Mouse (Mus musculus) brown adipose tissue, adult 24 weeks (tissue): ENCODE measurements at regions not wholly inside any gene's neighbourhood (a gene's known extent, or its start where the extent isn't known, plus 50 kb on each side); places are given as distances from the start of the nearest gene placed in this dataset.

Experiments used
- H3K27ac ChIP-seq: fragments of 200-500 bp; replicated peaks from 2 replicates; pipeline ENCODE4 v1.5.1; 2012; ENCODE audit warnings: low read depth, mild to moderate bottlenecking, low read length
- H3K4me1 ChIP-seq: fragments of 200-500 bp; 2 replicates; pipeline ENCODE4 v1.6.1; 2012; ENCODE audit warnings: low read length, mixed read lengths; ENCODE audit not compliant: control insufficient read depth, insufficient read depth, insufficient read length
- H3K4me3 ChIP-seq: fragments of 200-500 bp; 2 replicates; pipeline ENCODE4 v1.5.1; 2012; ENCODE audit warnings: low read depth, mild to moderate bottlenecking, low read length, moderate library complexity; ENCODE audit not compliant: insufficient read depth

DNA sequence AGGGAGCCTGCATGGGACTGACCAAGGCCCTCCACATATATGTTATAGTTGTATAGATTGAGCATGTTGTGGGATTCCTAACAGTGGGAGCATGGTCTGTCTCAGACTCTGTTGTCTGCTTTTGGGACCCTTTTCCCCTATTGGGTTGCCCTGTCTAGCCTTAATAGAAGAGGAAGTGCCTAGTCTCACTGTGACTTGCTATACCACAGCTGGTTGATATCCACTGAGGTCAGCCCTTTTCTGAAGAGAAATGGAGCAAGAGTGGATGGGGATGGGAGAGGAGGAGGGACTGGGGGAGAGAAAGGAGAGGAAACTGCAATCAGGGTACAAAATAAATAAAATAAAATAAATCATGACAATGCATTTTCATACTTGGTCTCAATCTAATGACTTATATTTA lies 120.1 kb downstream of the Tsen15 start:
- H3K4me1 ChIP-seq, result no peaks in the 10 kb centered on the region
- H3K4me3 ChIP-seq, result no peak overlapping the region
- H3K27ac ChIP-seq, result no peak overlapping the region

DNA sequence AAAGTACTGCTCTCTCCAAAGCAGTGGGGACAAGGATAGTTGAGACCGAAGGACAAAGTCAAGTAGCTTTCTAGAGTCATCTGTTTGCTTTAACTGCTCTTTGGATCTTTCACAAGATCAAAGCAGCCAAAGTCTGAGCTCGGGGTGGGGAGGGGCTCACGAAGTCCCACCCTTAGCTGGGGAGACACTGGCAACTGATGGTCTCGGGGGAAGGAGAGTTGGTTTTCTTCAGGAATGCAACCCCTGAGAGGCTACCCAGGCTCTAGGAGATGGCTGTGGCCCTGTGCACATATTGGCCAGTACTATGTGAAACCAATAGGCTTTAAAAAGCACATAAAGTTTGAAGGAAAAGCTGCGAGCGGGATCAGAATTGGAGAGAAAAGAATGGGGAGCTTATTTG lies 121.5 kb downstream of the Tsen15 start:
- H3K4me3 ChIP-seq, result no peak overlapping the region
- H3K27ac ChIP-seq, result no peak overlapping the region

DNA sequence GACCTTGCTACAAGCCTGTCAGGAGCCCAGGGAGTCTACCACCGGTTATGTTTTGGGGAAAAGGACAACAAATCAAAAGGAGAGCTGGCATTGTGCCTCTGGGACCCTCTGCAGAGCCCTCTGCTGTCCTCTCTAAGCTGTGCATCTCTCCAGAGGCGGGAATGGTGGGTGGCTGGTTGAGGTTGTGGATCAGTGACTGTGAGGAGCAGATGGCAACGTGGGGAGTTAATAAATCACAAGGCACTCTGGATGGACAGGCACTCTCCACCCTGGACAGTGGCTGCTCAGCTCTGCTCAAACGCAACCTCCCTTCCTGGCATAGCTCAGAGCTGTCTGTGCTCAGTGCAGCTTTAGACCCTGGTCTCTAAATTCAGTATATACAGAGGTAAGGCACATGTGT lies 125.0 kb downstream of the Tsen15 start:
- no peak overlapping the region for H3K27ac ChIP-seq
- H3K4me1 ChIP-seq, result no peaks in the 10 kb centered on the region
- no peak overlapping the region for H3K4me3 ChIP-seq

More for the DNA sequence above, 121.5 kb downstream of the Tsen15 start:
- no peaks in the 10 kb centered on the region for H3K4me1 ChIP-seq

DNA sequence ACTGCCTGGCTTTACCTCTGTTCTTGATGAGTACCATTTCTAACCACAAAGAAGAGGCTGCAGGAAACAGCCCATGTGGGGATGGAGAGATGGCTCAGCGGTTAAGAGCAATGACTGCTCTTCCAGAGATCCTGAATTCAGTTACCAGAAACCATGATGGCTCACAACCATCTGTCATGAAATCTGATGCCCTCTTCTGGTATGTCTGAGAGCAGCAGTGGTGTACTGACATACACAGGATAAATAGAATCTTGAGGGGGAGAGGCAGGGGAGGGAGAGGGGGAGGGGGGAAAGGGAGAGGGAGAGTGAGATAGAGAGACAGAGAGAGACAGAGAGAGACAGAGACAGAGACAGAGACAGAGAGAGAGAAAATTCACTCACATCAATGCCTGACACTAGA lies 125.5 kb downstream of the Tsen15 start:
- no peaks in the 10 kb centered on the region for H3K4me1 ChIP-seq
- H3K4me3 ChIP-seq, result no peak overlapping the region

DNA sequence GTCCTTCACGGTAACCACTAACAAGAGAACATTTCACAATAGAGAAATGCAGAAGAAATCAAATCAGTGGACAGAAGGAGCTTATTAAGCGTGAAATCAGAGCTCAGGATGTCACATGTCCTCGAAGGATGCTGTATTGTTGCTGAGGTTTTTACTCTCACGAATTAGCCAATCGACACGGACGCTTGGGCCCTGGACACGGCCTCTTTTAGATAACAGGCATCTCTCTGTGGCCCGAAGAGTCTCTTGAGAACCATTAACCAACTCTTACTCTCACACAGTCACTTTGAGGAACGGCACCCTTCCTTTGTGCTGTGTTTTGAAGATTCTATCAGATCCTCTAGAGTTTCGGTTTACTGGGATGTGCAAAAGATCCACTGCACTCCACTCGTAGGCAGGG lies 128.2 kb downstream of the Tsen15 start:
- no peak overlapping the region for H3K27ac ChIP-seq
- H3K4me3 ChIP-seq, result no peak overlapping the region
- no peaks in the 10 kb centered on the region for H3K4me1 ChIP-seq

More for the DNA sequence above, 125.5 kb downstream of the Tsen15 start:
- no peak overlapping the region for H3K27ac ChIP-seq

DNA sequence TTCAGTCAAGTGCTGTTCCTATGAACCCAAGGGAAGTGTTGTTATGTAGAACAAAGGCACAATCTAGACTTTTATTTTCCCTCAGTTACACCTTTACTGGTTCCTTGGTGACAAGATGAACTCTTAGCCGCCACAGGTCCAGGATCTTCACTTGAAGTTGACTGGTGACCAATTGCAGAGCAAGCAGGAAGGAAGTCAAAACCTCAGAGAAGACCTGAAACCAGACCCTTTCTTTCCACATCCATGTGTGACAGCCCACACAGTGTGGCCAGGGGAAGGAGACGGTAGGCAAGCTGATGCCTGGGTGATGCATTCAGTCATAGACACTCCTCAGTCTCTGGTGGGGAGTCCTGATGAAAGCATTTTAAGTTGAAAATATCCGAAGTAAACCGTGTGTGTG lies 132.6 kb downstream of the Tsen15 start:
- H3K27ac ChIP-seq, result no peak overlapping the region
- no peaks in the 10 kb centered on the region for H3K4me1 ChIP-seq
- no peak overlapping the region for H3K4me3 ChIP-seq

DNA sequence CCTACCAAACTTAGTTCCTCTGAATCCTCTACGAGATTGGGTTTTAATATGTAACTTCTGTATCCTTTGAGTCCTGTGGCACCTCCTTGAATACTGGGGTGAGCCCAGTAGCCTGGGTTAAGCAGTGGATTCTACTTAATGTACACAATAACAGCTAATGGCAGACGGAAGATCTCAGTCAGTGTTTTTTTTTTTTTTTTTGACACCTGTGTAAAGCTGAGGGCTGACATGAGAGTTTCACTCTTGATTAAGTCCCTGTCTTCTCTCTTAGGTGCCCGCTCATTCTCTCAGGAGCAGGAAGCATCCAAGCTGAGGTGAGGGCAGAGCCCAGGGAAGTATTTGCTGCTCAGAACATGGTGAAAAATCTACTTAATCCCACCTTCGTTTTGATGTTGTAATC lies 133.0 kb downstream of the Tsen15 start:
- no peak overlapping the region for H3K4me3 ChIP-seq
- no peaks in the 10 kb centered on the region for H3K4me1 ChIP-seq
- H3K27ac ChIP-seq, result no peak overlapping the region

DNA sequence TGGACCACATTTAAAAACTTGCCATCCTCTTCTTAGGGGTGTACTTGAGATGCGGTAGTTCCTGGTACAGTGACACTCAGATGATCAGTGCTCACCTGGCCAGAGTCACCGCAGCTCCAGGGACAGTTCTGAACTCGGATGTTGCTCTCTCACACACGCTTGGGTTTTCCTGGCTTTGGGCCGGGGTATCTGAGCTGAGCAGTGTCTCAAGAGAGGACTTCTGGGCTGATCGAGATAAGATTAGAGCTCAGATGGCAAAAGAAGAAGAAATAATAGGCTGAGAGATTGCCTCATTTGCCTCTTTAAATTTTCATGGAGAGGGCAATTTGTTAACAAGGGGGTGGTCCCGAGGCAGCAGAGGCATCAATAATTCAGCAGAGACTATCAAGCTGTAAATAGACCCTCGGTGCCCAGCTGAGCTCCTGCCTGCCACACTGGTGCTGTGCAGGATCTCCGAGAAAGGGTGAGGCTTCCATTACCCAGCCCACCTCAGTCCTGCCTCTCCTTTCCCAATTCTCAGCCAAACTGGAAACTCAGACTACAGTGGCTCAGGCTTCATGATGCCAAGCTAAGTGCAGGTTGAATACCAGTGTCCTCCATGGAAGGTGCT lies 133.7 kb downstream of the Tsen15 start:
- H3K4me1 ChIP-seq, result no peaks in the 10 kb centered on the region
- H3K4me3 ChIP-seq, result no peak overlapping the region
- H3K27ac ChIP-seq, result no peak overlapping the region

DNA sequence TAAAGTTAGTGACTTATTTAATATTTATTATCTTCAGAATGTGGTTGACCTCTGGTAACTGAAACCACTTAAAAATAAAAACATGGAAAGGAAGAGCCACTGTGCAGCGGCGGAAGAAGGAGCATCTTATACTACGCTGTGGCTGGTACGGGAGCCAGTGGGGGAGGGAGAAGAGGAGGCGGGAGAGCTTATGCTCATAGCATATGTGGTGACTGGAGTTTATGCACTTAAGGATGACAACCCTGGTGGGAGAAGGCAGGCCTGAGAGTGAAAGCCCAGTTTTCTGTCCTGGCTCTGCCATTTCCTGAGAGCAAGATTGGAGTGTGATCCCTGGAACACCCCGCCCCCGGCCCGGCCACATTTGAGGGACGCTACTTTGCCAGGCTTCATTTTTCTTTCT lies 145.5 kb downstream of the Tsen15 start:
- H3K27ac ChIP-seq, result no peak overlapping the region
- no peak overlapping the region for H3K4me3 ChIP-seq
- H3K4me1 ChIP-seq, result no peaks in the 10 kb centered on the region

DNA sequence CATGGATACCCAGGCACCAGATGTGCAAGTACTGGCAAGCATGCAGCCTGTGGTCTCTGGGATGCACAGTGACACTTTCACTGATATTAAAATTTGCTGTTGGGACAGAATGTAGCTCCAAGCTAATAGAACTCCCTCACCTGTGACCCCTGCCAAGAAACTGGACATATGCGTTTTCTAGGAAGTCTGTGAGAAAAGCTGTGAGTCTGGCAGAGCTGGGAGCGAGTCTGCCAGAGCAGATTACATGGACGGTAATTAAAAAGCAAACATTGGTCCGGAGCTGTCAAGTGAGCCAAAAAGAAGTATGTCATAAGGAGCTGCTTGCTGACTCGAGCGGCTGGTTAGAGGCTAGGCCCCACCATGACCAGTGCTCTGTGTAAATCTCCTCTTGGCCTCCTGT lies 147.1 kb downstream of the Tsen15 start:
- Histone ChIP-seq H3K27ac (no peak overlapping the region), H3K4me1 (no peaks in the 10 kb centered on the region), H3K4me3 (no peak overlapping the region)

DNA sequence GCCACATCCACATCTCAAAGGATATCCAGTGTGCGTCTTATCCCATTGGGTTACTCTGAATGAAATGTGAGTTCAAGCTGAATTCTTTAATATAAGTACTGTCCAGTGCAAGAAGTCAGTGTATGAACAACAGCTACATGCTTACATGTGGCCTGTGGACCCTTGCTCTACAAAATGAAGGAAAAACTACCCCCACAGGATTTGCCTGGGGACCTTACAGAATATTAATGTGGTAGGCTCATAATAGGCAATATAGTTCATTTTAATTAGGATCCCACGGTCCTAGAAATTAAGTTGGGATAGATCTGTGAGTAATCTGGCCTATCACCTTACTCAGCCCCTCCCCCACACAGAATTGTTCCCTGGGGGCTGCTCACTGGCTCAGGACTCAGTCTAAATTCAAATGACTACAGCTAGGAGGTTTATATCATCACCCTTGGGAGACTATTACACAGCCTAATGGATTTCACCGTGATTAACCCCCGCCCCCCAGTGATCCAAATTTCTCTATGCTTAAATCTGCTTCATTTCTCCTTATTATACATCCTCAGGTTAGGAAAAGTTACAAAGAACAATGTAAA lies 145.4 kb upstream of the 1700025G04Rik start:
- no peak overlapping the region for H3K4me3 ChIP-seq
- no peak overlapping the region for H3K27ac ChIP-seq
- no peaks in the 10 kb centered on the region for H3K4me1 ChIP-seq

DNA sequence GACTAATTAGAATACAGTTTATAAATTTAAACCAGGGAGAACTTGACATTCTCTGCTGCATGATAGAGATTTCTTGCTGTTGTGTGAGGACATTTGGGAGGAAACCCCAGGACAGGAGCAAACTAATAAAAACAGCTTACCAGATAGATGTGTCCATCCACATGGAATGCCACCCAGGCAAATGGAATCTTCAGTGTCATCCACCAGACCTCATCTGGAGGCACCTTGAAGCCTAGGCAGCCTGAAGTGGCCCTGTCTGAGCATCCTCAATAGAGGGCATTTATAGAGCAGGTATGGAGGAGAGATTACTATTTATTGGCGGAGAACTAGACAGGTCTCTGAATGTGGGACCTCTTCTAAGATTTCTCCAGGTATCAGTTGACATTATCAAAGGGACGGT lies 144.8 kb upstream of the 1700025G04Rik start:
- no peak overlapping the region for H3K27ac ChIP-seq

DNA sequence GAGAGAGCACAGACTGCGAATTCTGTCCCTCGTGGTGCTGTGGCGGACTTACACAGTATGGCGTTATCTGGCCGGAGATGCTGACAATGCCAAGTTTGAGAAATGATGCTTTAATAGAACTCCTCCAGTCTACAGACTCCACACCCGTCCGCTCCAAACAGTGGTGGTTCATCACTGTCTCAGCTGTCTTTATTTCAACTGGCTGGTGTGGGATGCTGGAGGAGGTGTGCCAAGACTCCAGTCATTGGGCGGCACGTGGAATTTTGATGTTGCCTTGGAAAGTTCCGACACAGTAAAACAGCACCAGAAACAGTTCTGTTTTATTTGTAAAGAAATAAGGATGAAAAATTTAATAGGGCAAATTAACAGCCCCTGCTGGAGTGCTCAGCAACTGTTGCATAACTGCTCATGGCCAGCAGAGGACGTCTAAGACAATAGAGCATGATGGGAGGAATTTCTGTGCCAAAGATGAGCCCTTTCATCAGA lies 141.8 kb upstream of the 1700025G04Rik start:
- Histone ChIP-seq H3K27ac (no peak overlapping the region), H3K4me1 (no peaks in the 10 kb centered on the region), H3K4me3 (no peak overlapping the region)

More for the DNA sequence above, 144.8 kb upstream of the 1700025G04Rik start:
- H3K4me1 ChIP-seq, result no peaks in the 10 kb centered on the region
- no peak overlapping the region for H3K4me3 ChIP-seq

DNA sequence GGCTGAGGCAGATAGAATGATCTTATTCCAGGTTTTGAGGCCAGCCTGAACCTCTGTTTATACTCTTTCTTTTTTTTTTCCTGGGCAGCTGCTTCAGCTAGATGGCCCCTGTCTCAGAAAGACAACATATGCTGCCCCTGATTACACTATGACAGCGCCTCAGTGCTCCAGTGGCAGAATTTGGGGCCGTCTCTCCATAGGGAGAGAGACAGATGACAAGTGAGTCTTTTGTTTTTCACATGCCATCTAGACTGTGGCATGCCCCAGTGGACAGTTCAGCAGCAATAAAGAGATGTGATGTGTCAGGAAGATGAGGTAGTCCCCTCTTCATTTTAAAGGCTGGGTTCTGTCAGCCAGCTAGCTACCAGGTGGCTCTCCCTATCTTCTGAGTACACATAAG lies 139.8 kb upstream of the 1700025G04Rik start:
- no peaks in the 10 kb centered on the region for H3K4me1 ChIP-seq
- no peak overlapping the region for H3K4me3 ChIP-seq
- no peak overlapping the region for H3K27ac ChIP-seq

DNA sequence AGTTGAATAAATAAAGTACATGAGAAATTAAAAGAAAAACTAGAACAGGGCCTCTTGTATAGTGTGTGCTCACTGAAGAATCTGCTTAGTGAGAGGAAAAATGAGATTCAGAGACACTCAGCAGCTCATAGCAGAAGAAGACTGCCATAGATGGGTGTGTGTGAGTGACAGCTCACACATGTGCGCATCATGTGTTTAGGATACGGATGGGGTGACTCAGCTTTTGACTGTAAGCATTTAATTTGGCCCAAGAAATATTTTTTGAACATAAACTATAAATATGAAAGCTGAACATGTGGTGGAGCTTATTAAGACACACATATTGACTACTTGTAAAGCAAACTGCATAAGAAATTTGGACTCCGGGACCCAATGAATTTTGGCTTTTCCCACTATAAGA lies 136.1 kb upstream of the 1700025G04Rik start:
- peaks cover 4% of the 10 kb centered on the region; the same call in 1 of the 2 replicates for H3K4me1 ChIP-seq
- no peak overlapping the region for H3K27ac ChIP-seq
- no peak overlapping the region for H3K4me3 ChIP-seq

DNA sequence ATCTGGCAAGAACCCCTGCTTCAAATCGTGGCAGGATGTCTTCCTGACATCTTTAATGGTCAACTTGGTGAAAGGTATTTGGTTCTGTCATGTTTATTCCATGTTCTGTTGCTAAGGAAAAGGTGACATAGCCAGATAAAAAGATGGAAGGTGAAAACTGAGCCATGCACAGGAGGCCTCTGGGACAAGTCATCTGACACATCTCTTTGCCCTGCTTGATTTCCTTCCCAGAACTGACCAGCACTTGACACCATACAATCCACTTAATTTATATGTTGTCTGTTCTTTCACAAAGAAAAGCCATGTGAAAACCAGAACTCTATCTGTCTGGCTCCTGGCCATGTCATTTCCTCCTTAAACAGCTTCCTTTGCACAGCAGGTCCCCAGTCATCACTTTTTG lies 133.7 kb upstream of the 1700025G04Rik start:
- Histone ChIP-seq H3K4me3 (no peak overlapping the region), H3K27ac (no peak overlapping the region)

More for the DNA sequence above, 133.7 kb upstream of the 1700025G04Rik start:
- peaks cover 4% of the 10 kb centered on the region; the same call in 1 of the 2 replicates for H3K4me1 ChIP-seq
